Mouse (Mus musculus): ENCODE data around the gene Dstn. TPM values are rescaled to one million over a fixed set of nuclear protein-coding genes. Genes with fewer than 3 reads are reported as not detected.
A peak's percentile ranks its signal among the peaks of the same experiment; 100 is the strongest.

Dstn gene
- total and polyA plus RNA-seq, 3 experiments, result 78.1 to 80.0 TPM; not detected in 1

GRCm38 (mm10) chr2:143944796-143945195 is 29.7 kb downstream of the Dstn start:
- TF ChIP-seq MYC (IDR thresholded peaks at IDR 0.05; ENCODE audit: low read depth, low read length) (no peak), POLR2AphosphoS2 (IDR thresholded peaks at IDR 0.05; ENCODE audit: low read length) (peak; percentile 51; the same call in 1 of the 2 replicates)
- no peak overlapping the region for H3K4me3 ChIP-seq (ENCODE audit: control insufficient read depth in 1 of 2, insufficient read depth in 1 of 2, low read depth in 2 of 2, low read length in 2 of 2)
- H3K27me3 ChIP-seq (ENCODE audit: control insufficient read depth in 1 of 2, insufficient read depth in 2 of 2, low read length in 2 of 2), result no peaks in the 10 kb centered on the region
- no peaks in the 10 kb centered on the region for H3K4me1 ChIP-seq (ENCODE audit: control insufficient read depth in 1 of 2, insufficient read depth in 2 of 2, low read length in 2 of 2)
- no peaks in the 10 kb centered on the region for H3K9me3 ChIP-seq (replicated peaks; ENCODE audit: insufficient read depth, low read length)
- no peak overlapping the region for H3K27ac ChIP-seq (ENCODE audit: control insufficient read depth, low read depth, low read length)
- no peaks in the 10 kb centered on the region for H3K79me2 ChIP-seq (ENCODE audit: control insufficient read depth, insufficient read depth, low read length, poor library complexity)
- H3K9ac ChIP-seq (ENCODE audit: control insufficient read depth, low read depth, low read length, poor library complexity, severe bottlenecking), result no peak overlapping the region
- no peaks in the 10 kb centered on the region; a peak in 1 of 4 replicates for H3K36me3 ChIP-seq (ENCODE audit: control insufficient read depth in 1 of 2, insufficient read depth in 2 of 2, low read length in 2 of 2)
- no peak for DNase-seq (ENCODE audit: low read depth, low spot score)

DNA sequence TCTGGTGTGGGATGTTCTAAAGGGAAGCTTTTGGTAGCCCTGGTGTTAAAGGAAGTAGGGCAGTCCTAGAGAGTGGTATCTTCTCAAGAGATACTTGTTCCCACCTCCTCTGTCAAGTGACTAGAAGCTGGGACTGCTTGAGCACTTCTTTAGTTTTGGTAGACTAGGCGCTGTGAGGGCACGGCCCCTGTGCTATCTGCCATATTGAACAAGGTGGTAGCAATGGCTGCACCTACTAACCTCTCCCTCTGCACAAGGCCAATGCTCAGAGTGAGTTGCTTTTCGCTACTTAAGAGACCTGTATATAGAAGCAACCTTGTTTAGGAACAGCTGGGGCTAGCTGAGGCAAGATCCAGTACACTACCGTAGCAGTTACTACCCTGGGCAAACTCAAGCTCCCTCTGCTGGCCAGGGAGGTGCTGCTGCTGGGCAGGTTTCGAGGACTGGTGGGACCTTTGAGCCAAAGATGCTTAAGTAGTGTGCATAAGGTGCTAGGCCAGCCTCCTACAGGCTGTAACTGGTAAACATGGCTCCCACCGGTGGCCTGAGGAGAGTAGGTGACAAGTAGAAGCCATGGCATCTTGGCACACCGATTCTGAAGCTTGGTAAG is 30.5 kb downstream of the Dstn start:
- Histone ChIP-seq H3K27ac (ENCODE audit: control insufficient read depth, low read depth, low read length) (no peak overlapping the region), H3K4me3 (ENCODE audit: control insufficient read depth in 1 of 2, insufficient read depth in 1 of 2, low read depth in 2 of 2, low read length in 2 of 2) (no peak overlapping the region), H3K9me3 (replicated peaks; ENCODE audit: insufficient read depth, low read length) (no peaks in the 10 kb centered on the region), H3K36me3 (ENCODE audit: control insufficient read depth in 1 of 2, insufficient read depth in 2 of 2, low read length in 2 of 2) (peaks cover 0 to 4% of the 10 kb centered on the region in 2 experiments; a peak in 1 of 4 replicates), H3K27me3 (ENCODE audit: control insufficient read depth in 1 of 2, insufficient read depth in 2 of 2, low read length in 2 of 2) (no peaks in the 10 kb centered on the region), H3K79me2 (ENCODE audit: control insufficient read depth, insufficient read depth, low read length, poor library complexity) (no peaks in the 10 kb centered on the region), H3K9ac (ENCODE audit: control insufficient read depth, low read depth, low read length, poor library complexity, severe bottlenecking) (no peak overlapping the region), H3K4me1 (ENCODE audit: control insufficient read depth in 1 of 2, insufficient read depth in 2 of 2, low read length in 2 of 2) (no peaks in the 10 kb centered on the region)
- TF ChIP-seq SMC3 (IDR thresholded peaks at IDR 0.05; ENCODE audit: low read depth, low read length) (peak; percentile 39), GABPA (IDR thresholded peaks at IDR 0.05; ENCODE audit: low read depth, low read length) (no peak), CTCF (IDR thresholded peaks at IDR 0.05 in 2 of 3, conservative IDR thresholded peaks at IDR 0.05 in 1 of 3; ENCODE audit: control insufficient read depth in 1 of 3, insufficient read depth in 1 of 3, low read depth in 2 of 3, low read length in 3 of 3, poor library complexity in 1 of 3, severe bottlenecking in 1 of 3) (peak; percentile 44 to 61 (median 50))
- DNase-seq (ENCODE audit: low read depth, low spot score), result peak; percentile 34

DNA sequence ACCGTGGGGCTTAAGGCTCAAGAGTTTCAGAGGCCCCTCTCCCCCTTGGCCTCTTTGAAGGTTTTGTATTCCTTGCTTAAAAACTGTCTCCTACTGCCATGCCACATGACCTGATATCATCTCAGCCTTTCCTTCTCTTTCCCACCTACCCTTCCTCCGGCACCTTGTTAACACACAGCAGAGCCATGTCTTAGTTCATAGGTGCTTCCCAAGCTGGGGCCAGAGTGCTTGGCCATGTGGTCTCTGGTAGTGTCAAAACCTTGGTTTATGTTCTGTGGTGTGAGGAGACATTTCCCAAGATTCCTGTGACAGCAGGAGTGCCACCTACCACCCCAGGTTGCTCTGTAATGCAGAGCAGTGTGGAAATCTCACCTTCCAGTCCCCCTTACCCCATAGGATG is 31.3 kb downstream of the Dstn start:
- H3K36me3 ChIP-seq (ENCODE audit: control insufficient read depth in 1 of 2, insufficient read depth in 2 of 2, low read length in 2 of 2), result peaks cover 0 to 4% of the 10 kb centered on the region in 2 experiments; a peak in 1 of 4 replicates
- H3K4me1 ChIP-seq (ENCODE audit: control insufficient read depth in 1 of 2, insufficient read depth in 2 of 2, low read length in 2 of 2), result no peaks in the 10 kb centered on the region
- H3K79me2 ChIP-seq (ENCODE audit: control insufficient read depth, insufficient read depth, low read length, poor library complexity), result no peaks in the 10 kb centered on the region
- no peak for TF ChIP-seq SMC3 (IDR thresholded peaks at IDR 0.05; ENCODE audit: low read depth, low read length)
- TF ChIP-seq ZMIZ1 (IDR thresholded peaks at IDR 0.05; ENCODE audit: low read depth, low read length), result no peak
- TF ChIP-seq NELFE (IDR thresholded peaks at IDR 0.05; ENCODE audit: low read depth, low read length), result no peak
- TF ChIP-seq KAT2A (conservative IDR thresholded peaks at IDR 0.05; ENCODE audit: low read depth, low read length), result no peak
- TF ChIP-seq ZC3H11A (IDR thresholded peaks at IDR 0.05; ENCODE audit: low read depth, low read length), result no peak
- no peak for TF ChIP-seq UBTF (IDR thresholded peaks at IDR 0.05; ENCODE audit: borderline replicate concordance, insufficient read depth, low read depth, low read length)
- TF ChIP-seq MXI1 (IDR thresholded peaks at IDR 0.05; ENCODE audit: low read depth, low read length), result no peak
- no peak for TF ChIP-seq NRF1 (IDR thresholded peaks at IDR 0.05; ENCODE audit: insufficient read depth, low read depth, low read length, poor library complexity, severe bottlenecking)
- TF ChIP-seq BHLHE40 (IDR thresholded peaks at IDR 0.05; ENCODE audit: borderline replicate concordance, low read depth, low read length), result no peak
- no peak for TF ChIP-seq ELF1 (IDR thresholded peaks at IDR 0.05; ENCODE audit: low read depth, low read length)
- TF ChIP-seq CTCF (IDR thresholded peaks at IDR 0.05 in 2 of 3, conservative IDR thresholded peaks at IDR 0.05 in 1 of 3; ENCODE audit: control insufficient read depth in 1 of 3, insufficient read depth in 1 of 3, low read depth in 2 of 3, low read length in 3 of 3, poor library complexity in 1 of 3, severe bottlenecking in 1 of 3), result no peak
- no peak for TF ChIP-seq MAFK (IDR thresholded peaks at IDR 0.05; ENCODE audit: borderline replicate concordance, low read depth, low read length)
- TF ChIP-seq CHD2 (IDR thresholded peaks at IDR 0.05; ENCODE audit: low read length), result no peak
- no peak for TF ChIP-seq ZNF384 (IDR thresholded peaks at IDR 0.05; ENCODE audit: low read depth, low read length)
- TF ChIP-seq POLR2A (IDR thresholded peaks at IDR 0.05; ENCODE audit: control insufficient read depth in 1 of 2, insufficient read depth in 1 of 2, low read depth in 1 of 2, low read length in 2 of 2, poor library complexity in 1 of 2), result no peak
- TF ChIP-seq ETS1 (IDR thresholded peaks at IDR 0.05; ENCODE audit: low read depth, low read length), result no peak
- no peak for TF ChIP-seq MAZ (IDR thresholded peaks at IDR 0.05; ENCODE audit: low read depth, low read length)
- TF ChIP-seq RAD21 (IDR thresholded peaks at IDR 0.05; ENCODE audit: low read depth, low read length), result no peak
- no peak for TF ChIP-seq E2F4 (IDR thresholded peaks at IDR 0.05; ENCODE audit: borderline replicate concordance, low read depth, low read length)
- no peaks in the 10 kb centered on the region for H3K27me3 ChIP-seq (ENCODE audit: control insufficient read depth in 1 of 2, insufficient read depth in 2 of 2, low read length in 2 of 2)
- H3K9me3 ChIP-seq (replicated peaks; ENCODE audit: insufficient read depth, low read length), result no peaks in the 10 kb centered on the region
- H3K9ac ChIP-seq (ENCODE audit: control insufficient read depth, low read depth, low read length, poor library complexity, severe bottlenecking), result no peak overlapping the region
- no peak overlapping the region for H3K27ac ChIP-seq (ENCODE audit: control insufficient read depth, low read depth, low read length)
- H3K4me3 ChIP-seq (ENCODE audit: control insufficient read depth in 1 of 2, insufficient read depth in 1 of 2, low read depth in 2 of 2, low read length in 2 of 2), result no peak overlapping the region
- DNase-seq (ENCODE audit: low read depth, low spot score), result no peak

All from MEL (cell line).